Comparison of ENCODE assay signal across 22 mouse cellular contexts in the genomic region with DNA sequence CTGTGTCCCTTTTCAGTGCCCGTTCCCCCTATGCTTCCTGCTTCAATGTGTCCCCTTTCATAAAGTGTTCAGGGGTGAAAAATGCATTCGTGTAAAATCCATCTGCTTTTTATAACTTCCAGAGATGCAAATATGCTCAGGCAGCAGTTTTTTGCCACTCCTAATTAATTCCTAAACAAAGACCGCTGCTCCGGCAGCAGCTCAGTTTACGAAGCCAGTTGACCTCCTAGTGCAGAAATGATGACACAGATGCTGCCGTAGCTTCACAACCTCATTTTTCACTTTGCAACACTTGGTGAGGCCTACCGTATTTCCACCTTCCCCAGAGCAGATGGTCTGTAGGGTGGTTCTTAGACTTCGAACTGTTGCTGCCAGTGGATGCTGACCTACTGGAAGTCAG.
A peak's percentile ranks its signal among the peaks of the same experiment; 100 is the strongest.
DNase-seq lines count a peak whose midpoint lies in the region; ATAC-seq and TF ChIP-seq lines count a peak whose summit lies in the region.
"Had no signal": no experiment of that assay in that cellular context is flagged by ENCODE, and none has a peak within 500 bp of the region (broad histone marks: within the 10 kb centered on the region; RNA-seq: fewer than 3 reads in every experiment).

No protein-coding gene starts in this region.

- peak; percentile 10 for DNase-seq in embryo, embryonic 10 days (ENCODE audit: low spot score)
- no peak for DNase-seq in embryo, embryonic 9.5 days (ENCODE audit: extremely low spot score)
- DNase-seq in hindbrain, embryonic 10.5 days (ENCODE audit: low spot score), result no peak
- peak; percentile 2 for DNase-seq in hindlimb bud, embryonic 11.5 days (ENCODE audit: extremely low spot score, low read depth, low spot score)
- DNase-seq in cerebellum, adult 2 months, result no peak
- DNase-seq in ovary, postnatal 36 days (ENCODE audit: low spot score), result no peak
- DNase-seq: adrenal gland, postnatal 14 days; cerebellum, adult 9-11 months; kidney, postnatal 36 days; lung, postnatal 4 days; right cerebral cortex, adult 18-20 months; thymus, adult 18-20 months; thymus, postnatal 36 days had no signal

- H3K9ac ChIP-seq in hindbrain, embryonic 16.5 days (ENCODE audit: low read depth, low read length), result no peak overlapping the region
- H3K9ac ChIP-seq: kidney, embryonic 15.5 days; limb, embryonic 15.5 days; liver, embryonic 14.5 days; lung, embryonic 15.5 days; midbrain, embryonic 15.5 days; neural tube, embryonic 12.5 days; stomach, embryonic 15.5 days had no signal

- TF ChIP-seq POLR2A in cerebellum, adult 2 months (IDR thresholded peaks at IDR 0.05; ENCODE audit: borderline replicate concordance, insufficient read depth, low read length), result no peak

- H3K4me1 ChIP-seq in hindbrain, embryonic 16.5 days (ENCODE audit: control insufficient read depth, insufficient read depth, low read depth, low read length), result no peaks in the 10 kb centered on the region
- no peaks in the 10 kb centered on the region for H3K4me1 ChIP-seq in hindbrain, embryonic 10.5 days (replicated peaks)
- H3K4me1 ChIP-seq in cerebellum, adult 2 months (ENCODE audit: control insufficient read depth, insufficient read depth, low read length), result peaks cover 10% of the 10 kb centered on the region; the same call in 1 of the 2 replicates
- H3K4me1 ChIP-seq: kidney, embryonic 15.5 days; limb, embryonic 15.5 days; lung, embryonic 15.5 days; neural tube, embryonic 12.5 days; stomach, embryonic 15.5 days had no signal

- H3K27me3 ChIP-seq in hindbrain, embryonic 16.5 days (replicated peaks; ENCODE audit: control insufficient read depth, insufficient read depth, low read length), result no peaks in the 10 kb centered on the region
- H3K27me3 ChIP-seq in hindbrain, embryonic 10.5 days (ENCODE audit: insufficient read depth, poor library complexity, severe bottlenecking), result no peaks in the 10 kb centered on the region
- no peaks in the 10 kb centered on the region for H3K27me3 ChIP-seq in cerebellum, adult 2 months (ENCODE audit: control insufficient read depth, insufficient read depth, low read length)
- H3K27me3 ChIP-seq: kidney, embryonic 15.5 days; limb, embryonic 15.5 days; lung, embryonic 15.5 days; midbrain, embryonic 15.5 days; neural tube, embryonic 12.5 days; stomach, embryonic 15.5 days had no signal

- H3K4me3 ChIP-seq in hindbrain, embryonic 16.5 days (ENCODE audit: low read length), result no peak overlapping the region
- H3K4me3 ChIP-seq in hindbrain, embryonic 10.5 days, result no peak overlapping the region
- H3K4me3 ChIP-seq in cerebellum, adult 2 months (replicated peaks; ENCODE audit: insufficient read depth, low read depth, low read length), result no peak overlapping the region
- H3K4me3 ChIP-seq: kidney, embryonic 15.5 days; limb, embryonic 15.5 days; lung, embryonic 15.5 days; midbrain, embryonic 15.5 days; neural tube, embryonic 12.5 days; stomach, embryonic 15.5 days had no signal

- peak overlapping the region; percentile 39; the same call in 1 of the 2 replicates for H3K27ac ChIP-seq in hindbrain, embryonic 16.5 days (ENCODE audit: low read depth, low read length)
- no peak overlapping the region for H3K27ac ChIP-seq in hindbrain, embryonic 10.5 days
- no peak overlapping the region for H3K27ac ChIP-seq in cerebellum, adult 2 months (ENCODE audit: insufficient read depth, low read length)
- H3K27ac ChIP-seq: kidney, embryonic 15.5 days; limb, embryonic 15.5 days; liver, embryonic 14.5 days; lung, embryonic 15.5 days; midbrain, embryonic 15.5 days; neural tube, embryonic 12.5 days; stomach, embryonic 15.5 days had no signal

- ATAC-seq in hindbrain, embryonic 16.5 days, result no peak
- ATAC-seq: intestine, postnatal 0 days; midbrain, embryonic 15.5 days had no signal

- H3K4me2 ChIP-seq in hindbrain, embryonic 16.5 days (ENCODE audit: low read length), result no peak overlapping the region
- H3K4me2 ChIP-seq: kidney, embryonic 15.5 days; limb, embryonic 15.5 days; lung, embryonic 15.5 days; midbrain, embryonic 15.5 days; neural tube, embryonic 12.5 days; stomach, embryonic 15.5 days had no signal

- H3K9me3 ChIP-seq in hindbrain, embryonic 16.5 days (ENCODE audit: control insufficient read depth, low read length), result no peaks in the 10 kb centered on the region
- no peaks in the 10 kb centered on the region for H3K9me3 ChIP-seq in hindbrain, embryonic 10.5 days
- H3K9me3 ChIP-seq: kidney, embryonic 15.5 days; limb, embryonic 15.5 days; lung, embryonic 15.5 days; midbrain, embryonic 15.5 days; neural tube, embryonic 12.5 days; stomach, embryonic 15.5 days had no signal

- no peak for TF ChIP-seq CTCF in cerebellum, adult 2 months (IDR thresholded peaks at IDR 0.05; ENCODE audit: borderline replicate concordance, insufficient read depth, low read depth, low read length)

- 43% methylated on average over 8 of the region's 8 CpGs for WGBS in hindbrain, embryonic 16.5 days
- 68% methylated on average over 8 of the region's 8 CpGs for WGBS in hindbrain, embryonic 10.5 days
- 51% methylated on average over 8 of the region's 8 CpGs for WGBS in cerebellum, adult 2 months

- no peaks in the 10 kb centered on the region for H3K36me3 ChIP-seq in hindbrain, embryonic 16.5 days (ENCODE audit: control insufficient read depth, insufficient read depth, low read length)
- no peaks in the 10 kb centered on the region for H3K36me3 ChIP-seq in hindbrain, embryonic 10.5 days
- H3K36me3 ChIP-seq: kidney, embryonic 15.5 days; limb, embryonic 15.5 days; lung, embryonic 15.5 days; midbrain, embryonic 15.5 days; neural tube, embryonic 12.5 days; stomach, embryonic 15.5 days had no signal

Comparison
In these comparisons a context has a peak if more than half of its experiments do, and no peak if none do; other contexts are left out.
1. DNase-seq: peak in embryo, embryonic 10 days (single experiment) and hindlimb bud, embryonic 11.5 days (single experiment); none in embryo, embryonic 9.5 days (single experiment), hindbrain, embryonic 10.5 days (single experiment), cerebellum, adult 2 months (0 of 2) and ovary, postnatal 36 days (single experiment).